ENCODE assay signal across 1 mouse cellular context in the genomic region with DNA sequence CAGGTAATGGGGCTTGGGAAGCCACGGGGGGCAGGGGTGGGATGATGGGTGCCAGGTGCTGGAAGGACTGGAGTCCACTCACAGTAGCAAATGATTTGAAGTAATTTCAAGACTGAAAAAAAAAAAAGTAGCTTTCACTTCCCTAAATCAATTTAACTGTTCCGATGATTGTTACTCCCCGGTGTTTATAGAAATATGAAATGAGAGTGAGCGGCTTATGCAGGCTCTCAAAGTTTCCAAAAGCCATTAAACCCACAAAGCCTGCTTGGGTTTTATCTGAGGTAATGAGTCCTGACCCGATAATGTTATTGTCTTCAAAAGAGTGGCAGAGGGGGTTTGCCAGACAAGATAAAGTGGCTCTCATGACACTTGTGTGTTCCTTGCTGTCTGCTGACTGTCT.
TF ChIP-seq lines count a peak whose summit lies in the region.

No protein-coding gene starts in this region.

TF ChIP-seq in CH12.LX, 34 proteins besides CTCF, POLR2A, EP300 and RAD21 (continued from another document):
- TF ChIP-seq E2F4 (IDR thresholded peaks at IDR 0.05; ENCODE audit: insufficient replicate concordance, low read depth, low read length) (no peak), USF2 (conservative IDR thresholded peaks at IDR 0.05; ENCODE audit: low read depth, low read length) (no peak), SIN3A (IDR thresholded peaks at IDR 0.05; ENCODE audit: low read length) (peak; percentile 59; the same call in 1 of the 2 replicates), CHD1 (IDR thresholded peaks at IDR 0.05; ENCODE audit: low read depth, low read length) (no peak), KAT2A (IDR thresholded peaks at IDR 0.05; ENCODE audit: insufficient replicate concordance, low read length) (0 out of 2 replicates have a peak, but pooled peaks have one; percentile 28), IRF4 (IDR thresholded peaks at IDR 0.05; ENCODE audit: low read depth, low read length) (peak; percentile 100), MEF2A (IDR thresholded peaks at IDR 0.05; ENCODE audit: borderline replicate concordance, low read depth, low read length) (peak; percentile 92), ZNF384 (IDR thresholded peaks at IDR 0.05; ENCODE audit: low read depth, low read length) (peak; percentile 99), MYC (IDR thresholded peaks at IDR 0.05; ENCODE audit: low read depth, low read length) (peak; percentile 85), USF1 (IDR thresholded peaks at IDR 0.05; ENCODE audit: low read depth, low read length) (no peak), ELF1 (IDR thresholded peaks at IDR 0.05; ENCODE audit: low read depth, low read length) (no peak; the same call in 1 of the 2 replicates), HCFC1 (IDR thresholded peaks at IDR 0.05; ENCODE audit: low read depth, low read length) (no peak)
